ENCODE assay signal across 7 mouse cellular contexts in genomic region chr2:83714783-83715182, GRCm38 (mm10). TPM values are rescaled to one million over a fixed set of nuclear protein-coding genes. Genes with fewer than 3 reads are reported as not detected.
DNase-seq lines count a peak whose midpoint lies in the region; ATAC-seq and TF ChIP-seq lines count a peak whose summit lies in the region.

No protein-coding gene starts in this region.

- in situ Hi-C loops in ES-E14 (cut with MboI; ENCODE audit: low sequenced_read_pairs in 2 of 2, unreplicated experiment in 2 of 2) = no loop called here

- no peak overlapping the region for H3K4me3 ChIP-seq in ES-E14 (ENCODE audit: insufficient read depth in 1 of 2, low read depth in 1 of 2, low read length in 2 of 2, poor library complexity in 1 of 2, severe bottlenecking in 1 of 2)
- no peak overlapping the region for H3K4me3 ChIP-seq in midbrain, postnatal 0 days (ENCODE audit: low read depth, low read length)

- WGBS in midbrain, postnatal 0 days = 44% methylated on average over 6 of the region's 6 CpGs

- TF ChIP-seq CTCF in midbrain, postnatal 0 days (IDR thresholded peaks at IDR 0.05) = no peak

- no peak overlapping the region for H3K4me2 ChIP-seq in midbrain, postnatal 0 days (ENCODE audit: low read depth, low read length, poor library complexity, severe bottlenecking)

- H3K4me1 ChIP-seq in ES-E14 (ENCODE audit: control insufficient read depth in 2 of 2, insufficient read depth in 2 of 2, low read length in 2 of 2, poor library complexity in 1 of 2) = peaks cover 7 to 16% of the 10 kb centered on the region in 2 experiments
- no peaks in the 10 kb centered on the region for H3K4me1 ChIP-seq in midbrain, postnatal 0 days (ENCODE audit: insufficient read depth, low read length)

- H3K36me3 ChIP-seq in ES-E14 (ENCODE audit: control insufficient read depth, insufficient read depth, low read length, poor library complexity, severe bottlenecking) = no peaks in the 10 kb centered on the region
- H3K36me3 ChIP-seq in midbrain, postnatal 0 days (ENCODE audit: insufficient read depth, low read length) = no peaks in the 10 kb centered on the region

- ATAC-seq in midbrain, postnatal 0 days (ENCODE audit: low FRiP score) = no peak

- H3K27ac ChIP-seq in ES-E14 (ENCODE audit: insufficient read depth, low read depth, low read length, poor library complexity, severe bottlenecking) = no peak overlapping the region
- no peak overlapping the region for H3K27ac ChIP-seq in midbrain, postnatal 0 days (ENCODE audit: low read depth, low read length)

- no peak overlapping the region for H3K9ac ChIP-seq in ES-E14 (ENCODE audit: insufficient read depth, low read depth, low read length, poor library complexity, severe bottlenecking)
- no peak overlapping the region for H3K9ac ChIP-seq in midbrain, postnatal 0 days (replicated peaks; ENCODE audit: low read length, poor library complexity, severe bottlenecking)

- no peaks in the 10 kb centered on the region for H3K9me3 ChIP-seq in ES-E14 (ENCODE audit: control insufficient read depth, insufficient read depth, low read depth, low read length)
- H3K9me3 ChIP-seq in midbrain, postnatal 0 days (ENCODE audit: low read length) = no peaks in the 10 kb centered on the region

- no peaks in the 10 kb centered on the region for H3K27me3 ChIP-seq in midbrain, postnatal 0 days (ENCODE audit: insufficient read depth, low read length)

- no peak for DNase-seq in ES-E14 (ENCODE audit: low read depth, low spot score)
- DNase-seq in adrenal gland, adult 8-10 months = peak; percentile 92
- peak; percentile 96 for DNase-seq in fibroblast of lung, adult 2 months (ENCODE audit: low read depth)
- DNase-seq in heart, postnatal 4 days = peak; percentile 80
- peak; percentile 19 to 56 for DNase-seq in layer of hippocampus, postnatal 14 days (ENCODE audit: low spot score in 2 of 2)
- DNase-seq in midbrain, postnatal 0 days (ENCODE audit: low spot score) = peak; percentile 65
- peak; percentile 62 for DNase-seq in urinary bladder, postnatal 25 days (ENCODE audit: low spot score)

TF ChIP-seq in ES-E14, 5 proteins besides CTCF, POLR2A, EP300 and RAD21:
- TF ChIP-seq ZC3H11A (IDR thresholded peaks at IDR 0.05; ENCODE audit: borderline replicate concordance, low read depth, low read length) (no peak), HCFC1 (IDR thresholded peaks at IDR 0.05; ENCODE audit: borderline replicate concordance, insufficient read depth, low read length) (no peak), CHD2 (IDR thresholded peaks at IDR 0.05; ENCODE audit: low read depth, low read length) (no peak), MAFK (IDR thresholded peaks at IDR 0.05; ENCODE audit: insufficient read depth, low read depth, low read length) (peak; percentile 76), ZNF384 (IDR thresholded peaks at IDR 0.05; ENCODE audit: low read depth, low read length) (no peak)

RNA-seq across cellular contexts. Expression of gene Itgav, which starts 9.4 kb away (rescaled TPM):
- 72.4 and 92.6 TPM in 2 replicates for total RNA-seq in ES-E14 (2012; rRNA removed)
- 100 to 1,000 TPM; 115 to 144 (median 126) TPM for total RNA-seq in adrenal gland, adult 8-10 months (2022)
- total RNA-seq in heart, postnatal 4 days (2021) = 10 to 100 TPM; 57.2 to 64.7 TPM
- total RNA-seq in layer of hippocampus, postnatal 14 days (2021) = 10 to 100 TPM; 48.5 to 69.0 TPM
- 30.5 and 30.7 TPM in 2 replicates for total RNA-seq in midbrain, postnatal 0 days (2014; rRNA removed)
- polyA plus RNA-seq in midbrain, postnatal 0 days (2015; fragmentation: Nextera tagmentation; extraction: Ambion mirVana) = 26.7 and 30.8 TPM in 2 replicates
